Mouse (Mus musculus): ENCODE data around the gene Olfr1104. TPM values are rescaled to one million over a fixed set of nuclear protein-coding genes. Genes with fewer than 3 reads are reported as not detected.

Gene Olfr1104
- not detected in 2 replicates for polyA plus RNA-seq (2012; ENCODE audit: insufficient read depth, insufficient read length, missing spikeins)

GRCm38 (mm10) chr2:87026980-87027379 is at the start of gene Olfr1104:
Olfr1104 (minus strand) TSS chr2:87027080.
- Histone ChIP-seq H3K4me1 (ENCODE audit: control insufficient read depth, insufficient read depth, low read length) (no peaks in the 10 kb centered on the region), H3K4me3 (ENCODE audit: insufficient read depth, low read length) (no peak within 1 kb of the TSS), H3K27ac (ENCODE audit: insufficient read depth, low read depth, low read length) (no peak within 1 kb of the TSS)
- TF ChIP-seq POLR2A (IDR thresholded peaks at IDR 0.05; ENCODE audit: borderline replicate concordance, low read depth, low read length) (no peak), CTCF (IDR thresholded peaks at IDR 0.05; ENCODE audit: low read depth, low read length) (no peak)

GRCm38 (mm10) chr2:87075717-87076116 is 48.8 kb upstream of the Olfr1104 start, which contains the start of gene Olfr1107:
Olfr1107 (minus strand) TSS chr2:87075817.
- TF ChIP-seq CTCF (IDR thresholded peaks at IDR 0.05; ENCODE audit: low read depth, low read length) (no peak), POLR2A (IDR thresholded peaks at IDR 0.05; ENCODE audit: borderline replicate concordance, low read depth, low read length) (no peak)
- Histone ChIP-seq H3K4me3 (ENCODE audit: insufficient read depth, low read length) (no peak within 1 kb of the TSS), H3K4me1 (ENCODE audit: control insufficient read depth, insufficient read depth, low read length) (no peaks in the 10 kb centered on the region), H3K27ac (ENCODE audit: insufficient read depth, low read depth, low read length) (no peak within 1 kb of the TSS)

DNA sequence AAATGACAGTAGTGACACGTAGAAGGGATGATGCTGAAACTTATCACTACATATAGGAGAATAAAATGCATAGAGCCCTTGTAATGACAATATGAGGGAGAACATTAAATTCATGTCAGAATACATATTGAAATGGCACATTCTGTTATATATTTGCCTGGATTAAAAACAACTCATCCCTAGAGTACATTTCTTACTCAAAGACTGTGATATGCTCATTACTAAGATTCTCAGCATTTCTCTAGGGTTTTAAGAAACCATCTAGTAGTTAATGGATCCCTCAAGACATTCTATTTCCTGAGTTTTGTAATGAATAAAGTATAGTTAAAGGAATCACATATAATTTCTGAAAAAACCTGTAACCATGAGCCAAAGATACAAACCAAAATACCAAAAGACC is 25.3 kb upstream of the Olfr1104 start, which contains the start of gene Olfr1106:
Gene Olfr1106, minus strand, starts transcription at position 101 of the 400 bp plus-strand sequence.
- H3K4me3 ChIP-seq (ENCODE audit: insufficient read depth, low read length): no peak within 1 kb of the TSS
- no peaks in the 10 kb centered on the region for H3K4me1 ChIP-seq (ENCODE audit: control insufficient read depth, insufficient read depth, low read length)
- no peak within 1 kb of the TSS for H3K27ac ChIP-seq (ENCODE audit: insufficient read depth, low read depth, low read length)
- TF ChIP-seq POLR2A (IDR thresholded peaks at IDR 0.05; ENCODE audit: borderline replicate concordance, low read depth, low read length) (no peak), CTCF (IDR thresholded peaks at IDR 0.05; ENCODE audit: low read depth, low read length) (no peak)

GRCm38 (mm10) chr2:87036431-87036830 is 9.6 kb upstream of the Olfr1104 start, which contains the start of gene Olfr1105:
Olfr1105 (minus strand) TSS chr2:87036531.
- no peaks in the 10 kb centered on the region for H3K4me1 ChIP-seq (ENCODE audit: control insufficient read depth, insufficient read depth, low read length)
- TF ChIP-seq CTCF (IDR thresholded peaks at IDR 0.05; ENCODE audit: low read depth, low read length): no peak
- TF ChIP-seq POLR2A (IDR thresholded peaks at IDR 0.05; ENCODE audit: borderline replicate concordance, low read depth, low read length): no peak
- H3K27ac ChIP-seq (ENCODE audit: insufficient read depth, low read depth, low read length): no peak within 1 kb of the TSS

DNA sequence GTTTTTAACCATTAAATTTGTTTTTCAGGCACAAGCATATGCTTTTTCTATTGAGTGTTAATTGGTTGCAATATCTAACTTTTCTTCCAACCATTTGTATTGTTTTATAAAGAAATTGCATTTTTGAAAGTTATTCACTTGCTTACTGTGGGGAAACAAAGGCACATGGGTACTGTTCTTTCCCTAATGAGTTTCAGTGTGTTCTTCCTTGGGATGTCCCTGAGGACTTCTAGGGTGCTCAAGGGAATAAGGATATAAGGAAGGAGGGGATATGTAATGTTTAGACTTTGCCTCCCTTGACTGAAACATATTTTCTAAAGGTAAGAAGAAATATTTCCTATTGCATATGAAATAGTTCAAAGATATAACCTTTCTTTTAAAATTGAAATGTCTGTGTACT is 28.8 kb downstream of the Olfr1104 start, which contains the start of gene Olfr1102:
Gene Olfr1102, plus strand, starts transcription at position 301 of the 400 bp plus-strand sequence.
- H3K4me3 ChIP-seq (ENCODE audit: insufficient read depth, low read length): no peak within 1 kb of the TSS
- no peaks in the 10 kb centered on the region for H3K4me1 ChIP-seq (ENCODE audit: control insufficient read depth, insufficient read depth, low read length)
- H3K27ac ChIP-seq (ENCODE audit: insufficient read depth, low read depth, low read length): no peak within 1 kb of the TSS
- TF ChIP-seq CTCF (IDR thresholded peaks at IDR 0.05; ENCODE audit: low read depth, low read length) (no peak), POLR2A (IDR thresholded peaks at IDR 0.05; ENCODE audit: borderline replicate concordance, low read depth, low read length) (no peak)

More at GRCm38 (mm10) chr2:87036431-87036830, 9.6 kb upstream of the Olfr1104 start, which contains the start of gene Olfr1105:
- no peak within 1 kb of the TSS for H3K4me3 ChIP-seq (ENCODE audit: insufficient read depth, low read length)

- Histone ChIP-seq H3K4me3 (ENCODE audit: insufficient read depth, low read length) (no peak within 1 kb of the TSS), H3K4me1 (ENCODE audit: control insufficient read depth, insufficient read depth, low read length) (no peaks in the 10 kb centered on the region), H3K27ac (ENCODE audit: insufficient read depth, low read depth, low read length) (no peak within 1 kb of the TSS)
- TF ChIP-seq POLR2A (IDR thresholded peaks at IDR 0.05; ENCODE audit: borderline replicate concordance, low read depth, low read length): no peak
- no peak for TF ChIP-seq CTCF (IDR thresholded peaks at IDR 0.05; ENCODE audit: low read depth, low read length)
Observed at GRCm38 (mm10) chr2:86991121-86991520, 35.8 kb downstream of the Olfr1104 start, which contains the start of gene Olfr1101. Olfr1101 (minus strand) TSS chr2:86991221.

GRCm38 (mm10) chr2:86979854-86980253 is 47.0 kb downstream of the Olfr1104 start, which contains the start of gene Olfr1100:
Olfr1100 (minus strand) TSS chr2:86979954.
- Histone ChIP-seq H3K4me3 (ENCODE audit: insufficient read depth, low read length) (no peak within 1 kb of the TSS), H3K27ac (ENCODE audit: insufficient read depth, low read depth, low read length) (no peak within 1 kb of the TSS), H3K4me1 (ENCODE audit: control insufficient read depth, insufficient read depth, low read length) (no peaks in the 10 kb centered on the region)
- TF ChIP-seq CTCF (IDR thresholded peaks at IDR 0.05; ENCODE audit: low read depth, low read length): no peak
- no peak for TF ChIP-seq POLR2A (IDR thresholded peaks at IDR 0.05; ENCODE audit: borderline replicate concordance, low read depth, low read length)

Other genes with a start within 250 kb of the Olfr1104 start
- gene Olfr1093, start 244.6 kb downstream of the Olfr1104 start, polyA plus RNA-seq (2012; ENCODE audit: insufficient read depth, insufficient read length, missing spikeins): not detected in 2 replicates
- gene Olfr141, start 217.1 kb downstream of the Olfr1104 start, polyA plus RNA-seq (2012; ENCODE audit: insufficient read depth, insufficient read length, missing spikeins): not detected in 2 replicates
- not detected in 2 replicates for gene Olfr1094, start 202.4 kb downstream of the Olfr1104 start, polyA plus RNA-seq (2012; ENCODE audit: insufficient read depth, insufficient read length, missing spikeins)
- not detected in 2 replicates for gene Olfr1095, start 175.4 kb downstream of the Olfr1104 start, polyA plus RNA-seq (2012; ENCODE audit: insufficient read depth, insufficient read length, missing spikeins)
- not detected in 2 replicates for gene Gm13723, start 152.3 kb downstream of the Olfr1104 start, polyA plus RNA-seq (2012; ENCODE audit: insufficient read depth, insufficient read length, missing spikeins)
- 0.17 TPM in 1 of 2 replicates, not detected in the other for gene Olfr1097, start 134.9 kb downstream of the Olfr1104 start, polyA plus RNA-seq (2012; ENCODE audit: insufficient read depth, insufficient read length, missing spikeins)
- gene Olfr1098, start 102.5 kb downstream of the Olfr1104 start, polyA plus RNA-seq (2012; ENCODE audit: insufficient read depth, insufficient read length, missing spikeins): not detected in 2 replicates
- not detected in 2 replicates for gene Olfr1099, start 66.4 kb downstream of the Olfr1104 start, polyA plus RNA-seq (2012; ENCODE audit: insufficient read depth, insufficient read length, missing spikeins)
- not detected in 2 replicates for gene Olfr1100, start 47.1 kb downstream of the Olfr1104 start, polyA plus RNA-seq (2012; ENCODE audit: insufficient read depth, insufficient read length, missing spikeins)
- gene Olfr1101, start 35.9 kb downstream of the Olfr1104 start, polyA plus RNA-seq (2012; ENCODE audit: insufficient read depth, insufficient read length, missing spikeins): not detected in 2 replicates
- gene Olfr1102, start 28.7 kb downstream of the Olfr1104 start, polyA plus RNA-seq (2012; ENCODE audit: insufficient read depth, insufficient read length, missing spikeins): not detected in 2 replicates
- gene Olfr1105, start 9.5 kb upstream of the Olfr1104 start, polyA plus RNA-seq (2012; ENCODE audit: insufficient read depth, insufficient read length, missing spikeins): not detected in 2 replicates
- gene Olfr1106, start 25.2 kb upstream of the Olfr1104 start, polyA plus RNA-seq (2012; ENCODE audit: insufficient read depth, insufficient read length, missing spikeins): not detected in 2 replicates
- not detected in 2 replicates for gene Olfr1107, start 48.7 kb upstream of the Olfr1104 start, polyA plus RNA-seq (2012; ENCODE audit: insufficient read depth, insufficient read length, missing spikeins)
- 0.33 TPM in 1 of 2 replicates, not detected in the other for gene Olfr1109, start 68.9 kb upstream of the Olfr1104 start, polyA plus RNA-seq (2012; ENCODE audit: insufficient read depth, insufficient read length, missing spikeins)
- not detected in 2 replicates for gene Olfr259, start 87.5 kb upstream of the Olfr1104 start, polyA plus RNA-seq (2012; ENCODE audit: insufficient read depth, insufficient read length, missing spikeins)
- gene Olfr1110, start 113.2 kb upstream of the Olfr1104 start, polyA plus RNA-seq (2012; ENCODE audit: insufficient read depth, insufficient read length, missing spikeins): not detected in 2 replicates
- not detected in 2 replicates for gene Olfr1111, start 125.5 kb upstream of the Olfr1104 start, polyA plus RNA-seq (2012; ENCODE audit: insufficient read depth, insufficient read length, missing spikeins)
- not detected in 2 replicates for gene Olfr1112, start 160.7 kb upstream of the Olfr1104 start, polyA plus RNA-seq (2012; ENCODE audit: insufficient read depth, insufficient read length, missing spikeins)
- gene Olfr1113, start 181.9 kb upstream of the Olfr1104 start, polyA plus RNA-seq (2012; ENCODE audit: insufficient read depth, insufficient read length, missing spikeins): not detected in 2 replicates
- gene Olfr1115, start 220.9 kb upstream of the Olfr1104 start, polyA plus RNA-seq (2012; ENCODE audit: insufficient read depth, insufficient read length, missing spikeins): not detected in 2 replicates
- not detected in 2 replicates for gene Olfr1116, start 240.5 kb upstream of the Olfr1104 start, polyA plus RNA-seq (2012; ENCODE audit: insufficient read depth, insufficient read length, missing spikeins)

Measured in bone marrow macrophage, adult 2 months (primary cell).